Mouse (Mus musculus) kidney, postnatal 0 days (tissue): ENCODE results near the gene Cmtm7. TPM values are rescaled to one million over a fixed set of nuclear protein-coding genes. Genes with fewer than 3 reads are reported as not detected.
"Not testable (repeated sequence)": the region's sequence is repeated elsewhere in the genome, so short reads cannot be mapped to it uniquely, and the experiment has no call there.

Experiments
- ATAC-seq: fragments of 200-750 bp; cut with Nextera tagmentation; replicated peaks from 2 replicates; pipeline ENCODE4 v1.8.0; 2017; ENCODE audit warnings: low read depth, moderate number of reproducible peaks, moderate TSS enrichment, moderate library complexity; ENCODE audit not compliant: low FRiP score
- DNase-seq: peaks from one replicate; pipeline ENCODE4 v3.0.0-alpha.2; 2016; ENCODE audit warnings: low spot score
- H3K27ac ChIP-seq: fragments of 300-500 bp; sonication (generic); 2 replicates; pipeline ENCODE4 v1.5.1; 2014; ENCODE audit warnings: mild to moderate bottlenecking
- H3K27me3 ChIP-seq: fragments of 300-500 bp; sonication (generic); 2 replicates; pipeline ENCODE4 v1.6.1; 2014; ENCODE audit warnings: low read length, mixed read lengths; ENCODE audit not compliant: insufficient read depth
- H3K36me3 ChIP-seq: fragments of 300-500 bp; sonication (generic); 2 replicates; pipeline ENCODE4 v1.6.1; 2014; ENCODE audit warnings: low read length, mixed read lengths; ENCODE audit not compliant: insufficient read depth
- H3K4me1 ChIP-seq: fragments of 300-500 bp; sonication (generic); replicated peaks from 2 replicates; pipeline ENCODE4 v1.6.1; 2014; ENCODE audit warnings: antibody characterized with exemption, low read length, mixed read lengths; ENCODE audit not compliant: insufficient read depth
- H3K4me2 ChIP-seq: fragments of 300-500 bp; sonication (generic); 2 replicates; pipeline ENCODE4 v1.6.1; 2014; ENCODE audit warnings: mild to moderate bottlenecking, low read length, moderate library complexity, mixed read lengths
- H3K4me3 ChIP-seq: fragments of 300-500 bp; sonication (generic); replicated peaks from 2 replicates; pipeline ENCODE4 v1.5.1; 2014; ENCODE audit warnings: low read depth, low read length
- H3K9ac ChIP-seq: fragments of 300-500 bp; sonication (generic); 2 replicates; pipeline ENCODE4 v1.6.1; 2014; ENCODE audit warnings: low read depth, low read length
- H3K9me3 ChIP-seq: fragments of 300-500 bp; sonication (generic); replicated peaks from 2 replicates; pipeline ENCODE4 v1.6.1; 2016; ENCODE audit warnings: low read length, inconsistent platforms, mixed read lengths
- CTCF ChIP-seq: IDR thresholded peaks from 2 replicates; pipeline ENCODE4 v1.5.1; 2016; ENCODE audit warnings: antibody characterized with exemption, low read depth, mild to moderate bottlenecking, moderate library complexity
- WGBS: fragments of 180-500 bp; shearing (Covaris S2); extraction: QIAGEN DNeasy Blood & Tissue Kit; methylation state at CpG from one replicate; pipeline ENCODE4 v1.1.7; 2014; 5-methylcytosine and 5-hydroxymethylcytosine counted together
- polyA plus RNA-seq: library from polyadenylated mRNA; unstranded; fragments of >200 nt; fragmentation: Nextera tagmentation; extraction: Ambion mirVana; gene quantifications from 2 replicates; pipeline ENCODE4 v1.2.1, GENCODE M21; 2015

Cmtm7 gene
- polyA plus RNA-seq, 1 experiment from 2014 or later: 102 TPM

- Histone ChIP-seq H3K9me3 (no peaks in the 10 kb centered on the region), H3K4me1 (peaks cover 18% of the 10 kb centered on the region), H3K9ac (peak overlapping the region; percentile 78), H3K36me3 (no peaks in the 10 kb centered on the region), H3K27me3 (no peaks in the 10 kb centered on the region), H3K4me2 (peak overlapping the region; percentile 61), H3K27ac (peak overlapping the region; percentile 88; the same call in 1 of the 2 replicates), H3K4me3 (peak overlapping the region; percentile 69)
- ATAC-seq (no peak), DNase-seq (no peak)
- no peak for TF ChIP-seq CTCF
- WGBS: 58% methylated on average over 12 of the region's 12 CpGs
Observed at GRCm38 (mm10) chr9:114731871-114732682, 49.6 kb downstream of the Cmtm7 start.

DNA sequence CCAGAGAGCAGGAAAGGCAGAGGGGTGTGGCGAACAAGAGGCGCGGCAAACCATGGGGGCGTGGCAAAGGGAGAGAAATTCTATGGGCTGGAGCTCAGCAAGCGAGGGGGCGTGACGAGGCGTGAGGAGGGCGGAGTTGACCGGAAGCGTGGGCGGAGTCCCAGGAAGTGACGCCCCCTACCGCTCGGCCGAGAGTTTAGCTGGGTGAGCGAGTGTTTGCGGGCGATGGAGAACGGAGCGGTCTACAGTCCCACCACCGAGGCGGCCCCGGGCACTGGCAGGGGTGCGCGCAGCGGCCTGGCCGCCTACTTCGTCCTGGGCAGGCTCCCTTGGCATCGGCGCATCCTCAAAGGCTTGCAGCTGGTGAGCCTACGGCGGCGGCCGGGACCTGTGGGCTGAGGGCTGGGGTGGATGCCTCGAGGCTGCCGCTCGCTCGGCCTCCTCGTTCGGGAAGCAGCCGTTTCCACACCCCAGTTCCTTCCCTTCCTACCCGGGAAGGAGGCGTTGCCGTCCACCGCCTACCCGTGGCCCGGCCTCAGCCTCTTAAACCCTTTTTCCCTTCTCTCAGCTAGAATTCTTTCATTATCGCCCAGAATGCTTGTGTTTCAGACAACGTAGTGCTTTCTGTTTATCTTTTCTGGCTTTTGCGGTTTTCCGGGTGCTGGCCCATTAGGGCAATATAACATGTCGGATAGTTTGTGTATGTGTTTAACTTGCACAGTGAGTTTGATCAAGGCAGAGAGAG, 50.5 kb downstream of the Cmtm7 start, which contains the start of gene Cmtm6:
TSS of gene Cmtm6 (plus strand) at position 106 of the 745 bp plus-strand sequence.
- ATAC-seq: peak; percentile 90
- peak; percentile 69 for TF ChIP-seq CTCF
- whole genome bisulfite sequencing: under 1% methylated on average over 53 of the region's 53 CpGs
- H3K9ac ChIP-seq: peak within 1 kb of the TSS; percentile 78
- H3K27ac ChIP-seq: peak within 1 kb of the TSS; percentile 88
- no peaks in the 10 kb centered on the region for H3K9me3 ChIP-seq
- H3K4me1 ChIP-seq: peaks cover 9% of the 10 kb centered on the region
- peak; percentile 99 for DNase-seq
- H3K27me3 ChIP-seq: no peaks in the 10 kb centered on the region
- peak within 1 kb of the TSS; percentile 69 for H3K4me3 ChIP-seq
- H3K4me2 ChIP-seq: peak within 1 kb of the TSS; percentile 61
- no peaks in the 10 kb centered on the region for H3K36me3 ChIP-seq

DNA sequence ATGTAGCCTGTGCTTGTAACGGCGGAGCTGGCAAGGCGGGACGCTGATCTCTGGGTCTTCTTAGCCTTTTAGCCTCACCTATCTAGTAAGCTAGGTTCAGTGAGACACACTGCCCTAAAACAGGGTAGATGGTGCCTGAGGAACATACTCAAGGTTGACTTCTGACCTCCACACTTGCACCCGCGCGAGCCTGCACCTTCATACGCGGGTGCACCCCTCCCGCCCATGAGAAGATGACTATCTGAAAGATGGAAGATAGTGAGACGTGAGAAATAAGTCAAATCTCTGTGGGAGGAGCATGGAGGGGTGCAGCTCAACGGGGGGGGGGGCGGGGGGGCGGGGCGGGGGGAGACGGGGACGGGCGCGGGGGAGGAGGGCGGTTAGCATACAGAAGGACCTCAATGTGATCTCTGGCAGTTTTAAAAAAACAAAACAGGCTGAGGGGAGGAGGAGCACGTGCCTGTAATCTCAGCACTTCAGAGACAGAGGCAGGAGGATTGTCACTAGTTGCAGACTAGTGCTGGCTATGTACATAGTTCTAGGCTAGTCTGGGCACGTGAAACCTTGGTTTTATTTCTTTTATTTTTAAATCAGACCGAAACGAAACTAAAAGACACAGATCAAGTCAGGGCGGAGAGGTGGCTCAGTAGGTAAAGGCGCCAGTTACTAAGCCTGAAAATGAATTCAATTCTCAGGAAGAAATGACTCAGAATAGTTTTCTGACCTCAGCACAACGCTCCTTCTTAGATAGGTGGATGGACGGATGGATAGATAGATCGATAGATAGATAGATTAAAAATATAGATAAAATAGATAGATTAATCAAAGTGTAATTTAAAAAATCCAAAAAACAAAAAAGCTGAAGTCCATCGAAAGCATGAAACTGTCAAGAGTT, 51.5 kb downstream of the Cmtm7 start:
- TF ChIP-seq CTCF: no peak
- H3K4me1 ChIP-seq: peaks cover 8% of the 10 kb centered on the region
- no peaks in the 10 kb centered on the region for H3K27me3 ChIP-seq
- H3K27ac ChIP-seq: no peak overlapping the region
- DNase-seq: no peak
- no peaks in the 10 kb centered on the region for H3K36me3 ChIP-seq
- H3K9me3 ChIP-seq: no peaks in the 10 kb centered on the region
- peak overlapping the region; percentile 69 for H3K4me3 ChIP-seq
- H3K4me2 ChIP-seq: peak overlapping the region; percentile 61
- no peak for ATAC-seq
- no peak overlapping the region for H3K9ac ChIP-seq
- WGBS: 31% methylated on average over 26 of the region's 30 CpGs

- not testable (repeated sequence) for H3K27ac ChIP-seq, H3K4me1 ChIP-seq, H3K27me3 ChIP-seq, H3K9me3 ChIP-seq, H3K4me2 ChIP-seq, H3K4me3 ChIP-seq, DNase-seq, ATAC-seq, H3K9ac ChIP-seq
- 52% methylated on average over 2 of the region's 2 CpGs for WGBS
- H3K36me3 ChIP-seq: peaks cover 12% of the 10 kb centered on the region; the same call in 1 of the 2 replicates
Observed at GRCm38 (mm10) chr9:114728432-114728831, 53.2 kb downstream of the Cmtm7 start.

GRCm38 (mm10) chr9:114727315-114727714, 54.3 kb downstream of the Cmtm7 start:
- TF ChIP-seq CTCF: peak; percentile 92
- no peak overlapping the region for H3K4me2 ChIP-seq
- peak; percentile 87 for DNase-seq
- H3K4me1 ChIP-seq: peaks cover 6% of the 10 kb centered on the region; the same call in 1 of the 2 replicates
- H3K9me3 ChIP-seq: no peaks in the 10 kb centered on the region
- no peak for ATAC-seq
- WGBS: 5% methylated on average over 3 of the region's 3 CpGs
- peaks cover 19% of the 10 kb centered on the region for H3K36me3 ChIP-seq
- H3K27me3 ChIP-seq: no peaks in the 10 kb centered on the region
- no peak overlapping the region for H3K27ac ChIP-seq
- H3K9ac ChIP-seq: no peak overlapping the region
- H3K4me3 ChIP-seq: no peak overlapping the region
